Mouse (Mus musculus): Measurements from ENCODE around the gene Fosl2. TPM values are rescaled to one million over a fixed set of nuclear protein-coding genes. Genes with fewer than 3 reads are reported as not detected.

The Fosl2 gene
- 3.3 and 3.8 TPM in 2 replicates for polyA plus RNA-seq (2016; fragmentation: Nextera tagmentation; extraction: Ambion mirVana)

DNA sequence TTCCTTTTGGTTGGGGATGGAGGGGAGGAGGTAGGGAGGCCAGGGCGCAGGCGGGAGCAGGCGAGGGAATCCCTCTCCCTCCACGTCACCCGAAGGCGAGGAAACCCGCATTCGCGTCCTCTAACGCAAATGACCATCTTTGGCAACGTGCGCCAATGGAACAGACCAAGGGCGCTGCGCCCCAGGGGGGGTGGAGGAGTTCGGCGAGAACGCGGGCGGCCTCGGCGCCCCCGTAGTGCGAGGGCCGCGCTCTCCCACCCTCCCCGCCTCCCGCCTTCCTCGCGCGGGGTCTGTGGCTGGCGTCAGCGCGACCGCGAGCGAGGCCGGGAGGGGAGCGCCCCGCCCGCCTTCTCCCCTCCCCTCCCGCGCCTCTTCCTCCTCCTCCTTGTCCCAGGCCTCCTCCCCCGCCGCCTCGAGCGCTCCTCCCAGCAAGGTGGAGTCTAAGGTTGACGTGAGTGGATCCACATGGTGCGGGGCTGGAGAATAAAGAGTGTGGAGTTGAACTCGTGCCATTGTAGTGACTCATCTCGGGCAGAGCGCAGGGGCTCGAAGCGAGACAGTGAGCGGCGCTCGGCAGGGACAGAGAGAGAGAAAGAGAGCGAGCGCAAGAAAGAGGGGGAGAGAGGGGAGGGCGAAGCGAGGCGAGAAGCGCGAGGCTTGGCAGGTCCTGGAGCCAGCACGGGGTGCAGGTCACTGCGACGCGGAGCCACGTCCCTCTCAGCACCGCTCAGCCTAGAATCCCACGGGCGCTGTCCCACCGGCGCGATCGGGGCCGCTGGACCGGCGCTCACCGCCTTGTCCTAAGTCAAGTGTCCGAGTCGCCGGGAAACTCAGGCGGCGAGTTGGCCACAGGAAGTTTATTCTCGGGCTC lies at the start of gene Fosl2:
TSS of gene Fosl2 (plus strand) at position 466 of the 871 bp plus-strand sequence.
- Histone ChIP-seq H3K27me3 (replicated peaks) (0 out of 2 replicates have a peak, but pooled peaks cover 6% of the 10 kb centered on the region), H3K4me2 (peak within 1 kb of the TSS; percentile 91), H3K27ac (ENCODE audit: poor library complexity, severe bottlenecking) (peak within 1 kb of the TSS; percentile 98), H3K4me1 (replicated peaks) (peaks cover 29% of the 10 kb centered on the region), H3K9ac (peak within 1 kb of the TSS; percentile 95), H3K4me3 (peak within 1 kb of the TSS; percentile 84), H3K9me3 (replicated peaks) (no peaks in the 10 kb centered on the region), H3K36me3 (no peaks in the 10 kb centered on the region)
- ATAC-seq (ENCODE audit: insufficient number of reproducible peaks, low FRiP score): peak; percentile 85
- 1% methylated on average over 83 of the region's 85 CpGs for WGBS

- Histone ChIP-seq H3K4me3 (no peak overlapping the region), H3K36me3 (0 out of 2 replicates have a peak, but pooled peaks cover 3% of the 10 kb centered on the region), H3K27ac (ENCODE audit: poor library complexity, severe bottlenecking) (no peak overlapping the region), H3K27me3 (replicated peaks) (no peaks in the 10 kb centered on the region), H3K9me3 (replicated peaks) (no peaks in the 10 kb centered on the region), H3K4me1 (replicated peaks) (peaks cover 32% of the 10 kb centered on the region), H3K9ac (no peak overlapping the region), H3K4me2 (no peak overlapping the region)
- whole genome bisulfite sequencing: 82% methylated on average over 2 of the region's 2 CpGs
- ATAC-seq (ENCODE audit: insufficient number of reproducible peaks, low FRiP score): no peak
Measured at GRCm38 (mm10) chr5:32085971-32086370, 49.6 kb upstream of the Fosl2 start.

DNA sequence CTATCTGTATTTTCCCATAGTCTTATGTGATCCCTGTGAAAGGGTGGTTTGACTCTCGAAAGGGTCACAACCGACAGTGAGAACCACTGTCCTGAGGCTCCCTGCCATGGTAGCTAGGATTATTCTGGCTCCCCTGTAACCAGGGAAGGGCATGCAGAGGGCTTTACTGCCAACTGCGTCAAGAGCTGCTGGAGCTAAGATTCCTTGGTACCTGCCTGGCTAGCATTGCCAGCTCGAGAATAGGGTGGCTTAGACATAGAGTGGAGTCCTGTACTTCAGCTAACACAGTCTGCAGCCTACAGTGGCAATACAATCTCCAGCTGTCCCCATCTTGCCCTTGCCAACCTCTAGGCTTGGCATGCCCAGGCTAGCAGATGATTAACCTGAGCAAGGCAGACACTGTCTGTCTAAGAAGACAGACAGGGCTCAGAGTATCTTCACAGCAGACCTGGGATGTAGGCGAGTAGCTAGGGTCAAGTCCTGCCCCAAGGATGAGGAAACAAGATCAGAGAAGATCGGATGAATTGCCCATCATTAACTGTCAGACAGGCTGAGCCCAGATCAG lies 49.0 kb upstream of the Fosl2 start:
- 0 out of 2 replicates have a peak, but pooled peaks cover 3% of the 10 kb centered on the region for H3K36me3 ChIP-seq
- no peak overlapping the region for H3K4me3 ChIP-seq
- no peak overlapping the region for H3K27ac ChIP-seq (ENCODE audit: poor library complexity, severe bottlenecking)
- H3K9ac ChIP-seq: no peak overlapping the region
- H3K4me1 ChIP-seq (replicated peaks): peaks cover 26% of the 10 kb centered on the region
- no peaks in the 10 kb centered on the region for H3K9me3 ChIP-seq (replicated peaks)
- WGBS: 80% methylated on average over 6 of the region's 6 CpGs
- no peak overlapping the region for H3K4me2 ChIP-seq
- ATAC-seq (ENCODE audit: insufficient number of reproducible peaks, low FRiP score): no peak
- no peaks in the 10 kb centered on the region for H3K27me3 ChIP-seq (replicated peaks)

DNA sequence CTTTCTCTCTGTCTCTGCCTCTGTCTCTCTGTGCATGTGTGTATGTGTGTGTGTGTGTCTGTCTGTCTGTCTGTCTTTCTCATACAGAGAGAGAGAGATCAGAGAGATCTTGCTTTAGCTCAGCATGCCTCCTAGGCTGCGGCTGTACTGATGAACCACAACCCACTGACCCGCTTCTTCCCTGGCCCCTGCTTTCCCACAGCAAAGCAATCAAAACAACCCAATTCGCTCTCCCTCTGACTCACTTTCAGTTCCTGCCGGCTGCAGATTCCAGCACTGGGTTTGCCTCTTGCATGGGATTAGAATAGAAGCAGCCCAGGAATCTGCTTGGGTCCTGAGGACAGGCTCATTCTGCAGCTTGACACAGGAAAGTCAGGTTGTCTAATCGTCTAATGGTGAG lies 46.1 kb upstream of the Fosl2 start:
- H3K4me1 ChIP-seq (replicated peaks): peaks cover 25% of the 10 kb centered on the region
- no peaks in the 10 kb centered on the region for H3K9me3 ChIP-seq (replicated peaks)
- H3K27ac ChIP-seq (ENCODE audit: poor library complexity, severe bottlenecking): no peak overlapping the region
- no peak for ATAC-seq (ENCODE audit: insufficient number of reproducible peaks, low FRiP score)
- no peak overlapping the region for H3K9ac ChIP-seq
- H3K4me2 ChIP-seq: peak overlapping the region; percentile 11; the same call in 1 of the 2 replicates
- 24% methylated on average over 5 of the region's 5 CpGs for WGBS
- H3K27me3 ChIP-seq (replicated peaks): no peaks in the 10 kb centered on the region
- H3K4me3 ChIP-seq: no peak overlapping the region
- 0 out of 2 replicates have a peak, but pooled peaks cover 3% of the 10 kb centered on the region for H3K36me3 ChIP-seq

- Histone ChIP-seq H3K4me1 (replicated peaks) (peaks cover 25% of the 10 kb centered on the region), H3K36me3 (no peaks in the 10 kb centered on the region), H3K27me3 (replicated peaks) (no peaks in the 10 kb centered on the region), H3K4me3 (no peak overlapping the region), H3K9ac (no peak overlapping the region), H3K4me2 (no peak overlapping the region), H3K9me3 (replicated peaks) (no peaks in the 10 kb centered on the region), H3K27ac (ENCODE audit: poor library complexity, severe bottlenecking) (no peak overlapping the region)
- no peak for ATAC-seq (ENCODE audit: insufficient number of reproducible peaks, low FRiP score)
Measured at GRCm38 (mm10) chr5:32092281-32092680, 43.3 kb upstream of the Fosl2 start.

DNA sequence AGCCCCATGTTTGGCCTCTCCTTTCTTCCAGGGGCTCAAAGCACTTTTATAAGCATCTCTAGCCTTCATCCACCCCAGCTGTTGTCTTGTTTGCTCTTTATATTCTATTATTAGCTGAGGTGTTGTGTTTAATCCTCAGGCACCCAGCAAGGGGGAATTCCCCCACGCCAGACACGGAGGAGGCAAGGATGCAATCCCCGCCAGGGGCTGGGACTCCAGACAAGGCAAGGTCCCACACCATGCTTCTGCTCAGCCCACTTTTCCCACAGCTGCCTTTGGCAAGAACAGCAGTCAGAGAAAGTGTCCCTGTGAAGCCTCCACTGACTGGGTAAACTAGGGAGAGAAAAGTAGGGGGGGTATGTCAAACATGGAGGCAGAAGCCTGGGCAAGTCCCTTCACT lies 36.9 kb upstream of the Fosl2 start:
- WGBS: 58% methylated on average over 3 of the region's 3 CpGs
- peaks cover 19% of the 10 kb centered on the region for H3K4me1 ChIP-seq (replicated peaks)
- no peaks in the 10 kb centered on the region for H3K27me3 ChIP-seq (replicated peaks)
- no peak for ATAC-seq (ENCODE audit: insufficient number of reproducible peaks, low FRiP score)
- H3K4me3 ChIP-seq: no peak overlapping the region
- no peak overlapping the region for H3K9ac ChIP-seq
- H3K36me3 ChIP-seq: no peaks in the 10 kb centered on the region
- no peaks in the 10 kb centered on the region for H3K9me3 ChIP-seq (replicated peaks)
- no peak overlapping the region for H3K4me2 ChIP-seq
- H3K27ac ChIP-seq (ENCODE audit: poor library complexity, severe bottlenecking): no peak overlapping the region

GRCm38 (mm10) chr5:32102484-32102883 lies 33.1 kb upstream of the Fosl2 start:
- Histone ChIP-seq H3K9ac (no peak overlapping the region), H3K27me3 (replicated peaks) (no peaks in the 10 kb centered on the region), H3K36me3 (no peaks in the 10 kb centered on the region), H3K4me3 (no peak overlapping the region), H3K4me1 (replicated peaks) (peaks cover 19% of the 10 kb centered on the region), H3K4me2 (no peak overlapping the region), H3K27ac (ENCODE audit: poor library complexity, severe bottlenecking) (0 out of 2 replicates have a peak overlapping the region, but pooled peaks have one; percentile 8), H3K9me3 (replicated peaks) (no peaks in the 10 kb centered on the region)
- WGBS: 28% methylated on average over 5 of the region's 5 CpGs
- no peak for ATAC-seq (ENCODE audit: insufficient number of reproducible peaks, low FRiP score)

- no peak overlapping the region for H3K4me3 ChIP-seq
- H3K27ac ChIP-seq (ENCODE audit: poor library complexity, severe bottlenecking): no peak overlapping the region
- no peaks in the 10 kb centered on the region for H3K27me3 ChIP-seq (replicated peaks)
- no peak overlapping the region for H3K4me2 ChIP-seq
- H3K9me3 ChIP-seq (replicated peaks): no peaks in the 10 kb centered on the region
- H3K36me3 ChIP-seq: no peaks in the 10 kb centered on the region
- ATAC-seq (ENCODE audit: insufficient number of reproducible peaks, low FRiP score): no peak; the same call in 1 of the 2 replicates
- WGBS: 82% methylated on average over 6 of the region's 6 CpGs
- peaks cover 19% of the 10 kb centered on the region for H3K4me1 ChIP-seq (replicated peaks)
- no peak overlapping the region for H3K9ac ChIP-seq
Measured at GRCm38 (mm10) chr5:32102971-32103431, 32.6 kb upstream of the Fosl2 start.

DNA sequence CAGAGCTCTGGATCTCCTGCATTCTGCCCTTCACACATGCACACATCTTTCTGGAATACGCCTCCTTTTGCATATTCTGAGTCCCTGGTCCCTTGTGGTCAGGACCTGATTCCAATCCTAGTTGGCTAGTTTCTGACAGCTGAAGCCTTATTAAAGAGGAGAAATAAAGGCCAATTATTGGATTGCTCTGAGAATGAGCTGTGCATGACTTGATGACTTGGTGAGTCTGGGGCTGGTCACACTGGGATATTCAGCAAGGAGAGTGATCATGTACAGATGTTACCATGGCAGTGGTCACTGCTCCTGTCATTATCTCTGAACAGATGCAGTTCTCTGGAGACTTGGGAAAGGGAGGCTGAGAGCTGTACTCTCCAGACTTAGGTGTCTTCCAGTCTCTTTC lies 32.1 kb upstream of the Fosl2 start:
- 95% methylated on average over 1 of the region's 1 CpGs for WGBS
- Histone ChIP-seq H3K4me3 (no peak overlapping the region), H3K4me2 (no peak overlapping the region), H3K27ac (ENCODE audit: poor library complexity, severe bottlenecking) (no peak overlapping the region), H3K9me3 (replicated peaks) (no peaks in the 10 kb centered on the region), H3K9ac (no peak overlapping the region), H3K4me1 (replicated peaks) (peaks cover 16% of the 10 kb centered on the region), H3K27me3 (replicated peaks) (no peaks in the 10 kb centered on the region), H3K36me3 (no peaks in the 10 kb centered on the region)
- no peak for ATAC-seq (ENCODE audit: insufficient number of reproducible peaks, low FRiP score)

GRCm38 (mm10) chr5:32104119-32104990 lies 31.2 kb upstream of the Fosl2 start:
- Histone ChIP-seq H3K27me3 (replicated peaks) (no peaks in the 10 kb centered on the region), H3K4me2 (no peak overlapping the region), H3K27ac (ENCODE audit: poor library complexity, severe bottlenecking) (no peak overlapping the region), H3K4me1 (replicated peaks) (peaks cover 13% of the 10 kb centered on the region), H3K9me3 (replicated peaks) (no peaks in the 10 kb centered on the region), H3K9ac (no peak overlapping the region), H3K36me3 (no peaks in the 10 kb centered on the region), H3K4me3 (no peak overlapping the region)
- ATAC-seq (ENCODE audit: insufficient number of reproducible peaks, low FRiP score): no peak
- WGBS: 77% methylated on average over 12 of the region's 12 CpGs
